Mouse (Mus musculus) C2C12 (cell line): Measurements from ENCODE around the gene Eif5a. TPM values are rescaled to one million over a fixed set of nuclear protein-coding genes. Genes with fewer than 3 reads are reported as not detected.

ENCODE experiments used
- H3K27me3 ChIP-seq: one replicate; pipeline ENCODE4 v1.6.1; 2011; ENCODE audit not compliant: control insufficient read depth, insufficient read depth, insufficient read length
- H3K36me3 ChIP-seq: one replicate; pipeline ENCODE4 v1.6.1; 2011; ENCODE audit not compliant: control insufficient read depth, insufficient read depth
- H3K4me3 ChIP-seq: one replicate; pipeline ENCODE4 v1.5.1; 2011; ENCODE audit warnings: mild to moderate bottlenecking, control low read depth; ENCODE audit not compliant: poor library complexity, insufficient read depth, severe bottlenecking
- H3K79me2 ChIP-seq: one replicate; pipeline ENCODE4 v1.6.1; 2011; ENCODE audit not compliant: control insufficient read depth, insufficient read depth
- H3K79me3 ChIP-seq: one replicate; pipeline ENCODE4 v1.6.1; 2011; ENCODE audit warnings: low read depth, control low read depth
- H3ac ChIP-seq: one replicate; pipeline ENCODE3; 2011; ENCODE audit warnings: low read depth; ENCODE audit not compliant: control insufficient read depth, insufficient read length
- CEBPB ChIP-seq: IDR thresholded peaks from one replicate; pipeline ENCODE4 v1.6.1; 2011; ENCODE audit warnings: low read depth, mild to moderate bottlenecking, control low read depth, moderate library complexity
- CTCF ChIP-seq: IDR thresholded peaks from one replicate; pipeline ENCODE4 v1.5.1; 2011; ENCODE audit not compliant: control insufficient read depth, insufficient read depth, insufficient read length
- FOSL1 ChIP-seq: IDR thresholded peaks from one replicate; pipeline ENCODE4 v1.8.0; 2011; ENCODE audit warnings: mild to moderate bottlenecking, low read length; ENCODE audit not compliant: poor library complexity, insufficient read depth, severe bottlenecking
- MAX ChIP-seq: IDR thresholded peaks from one replicate; pipeline ENCODE4 v1.6.1; 2011; ENCODE audit warnings: mild to moderate bottlenecking, control low read depth
- MYOD1 ChIP-seq: IDR thresholded peaks from one replicate; pipeline ENCODE4 v1.6.1; 2011; ENCODE audit warnings: low read depth; ENCODE audit not compliant: control insufficient read depth, insufficient read length
- MYOG ChIP-seq: IDR thresholded peaks from one replicate; pipeline ENCODE4 v1.6.1; 2011; ENCODE audit not compliant: control insufficient read depth, insufficient read length; ENCODE audit errors: extremely low read depth
- USF1 ChIP-seq: IDR thresholded peaks from one replicate; pipeline ENCODE4 v1.6.1; 2011; ENCODE audit warnings: low read depth, mild to moderate bottlenecking, control low read depth, moderate library complexity
- polyA plus RNA-seq: library from polyadenylated mRNA; unstranded; fragments of >200 nt; fragmentation: generic; extraction: Trizol; gene quantifications from one replicate; pipeline ENCODE4 v1.2.1, GENCODE M21; 2012; ENCODE audit warnings: missing spikeins

Eif5a gene
- polyA plus RNA-seq, 1 experiment = 2,142 TPM

- no peak overlapping the region for H3ac ChIP-seq
- no peaks in the 10 kb centered on the region for H3K27me3 ChIP-seq
- no peaks in the 10 kb centered on the region for H3K36me3 ChIP-seq
- no peak overlapping the region for H3K4me3 ChIP-seq
- TF ChIP-seq FOSL1 (no peak), MYOG (no peak), CTCF (no peak), MAX (no peak), MYOD1 (no peak), CEBPB (no peak), USF1 (no peak)
- no peaks in the 10 kb centered on the region for H3K79me3 ChIP-seq
- no peaks in the 10 kb centered on the region for H3K79me2 ChIP-seq
Observed at GRCm38 (mm10) chr11:69894671-69895070, 27.1 kb downstream of the Eif5a start.

GRCm38 (mm10) chr11:69891482-69891881, 30.3 kb downstream of the Eif5a start:
- no peak overlapping the region for H3ac ChIP-seq
- no peaks in the 10 kb centered on the region for H3K36me3 ChIP-seq
- no peaks in the 10 kb centered on the region for H3K27me3 ChIP-seq
- no peak for TF ChIP-seq MYOD1
- no peak for TF ChIP-seq CEBPB
- TF ChIP-seq MAX = no peak
- TF ChIP-seq USF1 = no peak
- TF ChIP-seq CTCF = no peak
- TF ChIP-seq FOSL1 = no peak
- no peak for TF ChIP-seq MYOG
- no peaks in the 10 kb centered on the region for H3K79me3 ChIP-seq
- no peaks in the 10 kb centered on the region for H3K79me2 ChIP-seq
- H3K4me3 ChIP-seq = no peak overlapping the region

GRCm38 (mm10) chr11:69886907-69887635, 34.7 kb downstream of the Eif5a start:
- no peak overlapping the region for H3K4me3 ChIP-seq
- TF ChIP-seq USF1 (no peak), MYOD1 (no peak), FOSL1 (no peak)
- H3K79me3 ChIP-seq = no peaks in the 10 kb centered on the region
- no peaks in the 10 kb centered on the region for H3K27me3 ChIP-seq
- no peaks in the 10 kb centered on the region for H3K36me3 ChIP-seq
- H3K79me2 ChIP-seq = no peaks in the 10 kb centered on the region
- H3ac ChIP-seq = no peak overlapping the region

- no peak for TF ChIP-seq FOSL1
- Histone ChIP-seq H3K36me3 (no peaks in the 10 kb centered on the region), H3K4me3 (no peak overlapping the region), H3K27me3 (no peaks in the 10 kb centered on the region), H3ac (no peak overlapping the region), H3K79me3 (peaks cover 8% of the 10 kb centered on the region), H3K79me2 (peaks cover 11% of the 10 kb centered on the region)
Observed at GRCm38 (mm10) chr11:69884663-69885062, 37.1 kb downstream of the Eif5a start.

- H3K4me3 ChIP-seq = no peak overlapping the region
- H3ac ChIP-seq = no peak overlapping the region
- TF ChIP-seq USF1 = no peak
- TF ChIP-seq CEBPB = no peak
- TF ChIP-seq MYOG = no peak
- TF ChIP-seq MAX = no peak
- no peak for TF ChIP-seq FOSL1
- no peak for TF ChIP-seq MYOD1
- TF ChIP-seq CTCF = no peak
- peaks cover 12% of the 10 kb centered on the region for H3K79me3 ChIP-seq
- peaks cover 15% of the 10 kb centered on the region for H3K79me2 ChIP-seq
- H3K27me3 ChIP-seq = no peaks in the 10 kb centered on the region
- H3K36me3 ChIP-seq = no peaks in the 10 kb centered on the region
Observed at GRCm38 (mm10) chr11:69884240-69884639, 37.5 kb downstream of the Eif5a start.

- TF ChIP-seq FOSL1 (peak; percentile 32), MYOG (no peak)
- H3K79me2 ChIP-seq = peaks cover 21% of the 10 kb centered on the region
- peaks cover 18% of the 10 kb centered on the region for H3K79me3 ChIP-seq
- no peaks in the 10 kb centered on the region for H3K36me3 ChIP-seq
- H3K27me3 ChIP-seq = no peaks in the 10 kb centered on the region
- H3ac ChIP-seq = no peak overlapping the region
- H3K4me3 ChIP-seq = no peak overlapping the region
Observed at GRCm38 (mm10) chr11:69883527-69884151, 38.1 kb downstream of the Eif5a start.
